Mouse (Mus musculus): ENCODE data around the gene Adgrg3. TPM values are rescaled to one million over a fixed set of nuclear protein-coding genes. Genes with fewer than 3 reads are reported as not detected.

Adgrg3 gene
- total and polyA plus RNA-seq, 3 experiments: 0.12 to 0.49 TPM; not detected in 1

- no peaks in the 10 kb centered on the region for H3K9me3 ChIP-seq (replicated peaks)
- ATAC-seq (ENCODE audit: extremely low read depth, insufficient number of reproducible peaks, low FRiP score, poor library complexity, severe bottlenecking) (no peak), DNase-seq (ENCODE audit: low spot score) (no peak)
- no peaks in the 10 kb centered on the region for H3K27me3 ChIP-seq (ENCODE audit: insufficient read depth, low read length)
- no peak for TF ChIP-seq GATA1 (IDR thresholded peaks at IDR 0.05; ENCODE audit: borderline replicate concordance, low read length)
- TF ChIP-seq CTCF (IDR thresholded peaks at IDR 0.05; ENCODE audit: low read depth, low read length): no peak
- no peak for TF ChIP-seq POLR2AphosphoS5 (IDR thresholded peaks at IDR 0.05; ENCODE audit: insufficient replicate concordance, low read depth, low read length)
- no peak for TF ChIP-seq GATA2 (IDR thresholded peaks at IDR 0.05; ENCODE audit: borderline replicate concordance, low read depth, low read length)
- TF ChIP-seq TAL1 (conservative IDR thresholded peaks at IDR 0.05; ENCODE audit: low read depth, low read length): no peak
- H3K36me3 ChIP-seq (replicated peaks): peaks cover 76% of the 10 kb centered on the region
- H3K4me3 ChIP-seq (ENCODE audit: low read depth, low read length): no peak overlapping the region
- H3K4me1 ChIP-seq (ENCODE audit: insufficient read depth, low read depth, low read length): peaks cover 34% of the 10 kb centered on the region
Measured at GRCm38 (mm10) chr8:95085432-95086141, 68.1 kb downstream of the Adgrg3 start.

- no peak overlapping the region for H3K4me3 ChIP-seq (ENCODE audit: low read depth, low read length)
- ATAC-seq (ENCODE audit: extremely low read depth, insufficient number of reproducible peaks, low FRiP score, poor library complexity, severe bottlenecking) (no peak), DNase-seq (ENCODE audit: low spot score) (no peak)
- no peaks in the 10 kb centered on the region; the same call in 1 of the 2 replicates for H3K4me1 ChIP-seq (ENCODE audit: insufficient read depth, low read depth, low read length)
- H3K36me3 ChIP-seq (replicated peaks): peaks cover 99% of the 10 kb centered on the region
- TF ChIP-seq GATA2 (IDR thresholded peaks at IDR 0.05; ENCODE audit: borderline replicate concordance, low read depth, low read length): no peak
- no peak for TF ChIP-seq GATA1 (IDR thresholded peaks at IDR 0.05; ENCODE audit: borderline replicate concordance, low read length)
- TF ChIP-seq POLR2AphosphoS5 (IDR thresholded peaks at IDR 0.05; ENCODE audit: insufficient replicate concordance, low read depth, low read length): no peak
- TF ChIP-seq TAL1 (conservative IDR thresholded peaks at IDR 0.05; ENCODE audit: low read depth, low read length): no peak
- no peaks in the 10 kb centered on the region for H3K9me3 ChIP-seq (replicated peaks)
- no peaks in the 10 kb centered on the region for H3K27me3 ChIP-seq (ENCODE audit: insufficient read depth, low read length)
Measured at GRCm38 (mm10) chr8:95093574-95093973, 76.1 kb downstream of the Adgrg3 start.

Other genes with a start within 250 kb of the Adgrg3 start
- gene Cx3cl1, start 245.7 kb upstream of the Adgrg3 start, total RNA-seq (2014; fragmentation: Nextera tagmentation): not detected in 2 replicates
- 0.06 and 0.38 TPM in 2 replicates for gene Cx3cl1, start 245.7 kb upstream of the Adgrg3 start, total RNA-seq (2017)
- not detected in 2 replicates for gene Cx3cl1, start 245.7 kb upstream of the Adgrg3 start, polyA plus RNA-seq (2012)
- not detected in 2 replicates for gene Ccl17, start 207.2 kb upstream of the Adgrg3 start, total RNA-seq (2014; fragmentation: Nextera tagmentation)
- gene Ccl17, start 207.2 kb upstream of the Adgrg3 start, total RNA-seq (2017): not detected in 2 replicates
- gene Ccl17, start 207.2 kb upstream of the Adgrg3 start, polyA plus RNA-seq (2012): not detected in 2 replicates
- gene Coq9, start 179.4 kb upstream of the Adgrg3 start, total RNA-seq (2014; fragmentation: Nextera tagmentation): 60.7 and 68.8 TPM in 2 replicates
- gene Coq9, start 179.4 kb upstream of the Adgrg3 start, total RNA-seq (2017): 38.2 and 49.3 TPM in 2 replicates
- gene Coq9, start 179.4 kb upstream of the Adgrg3 start, polyA plus RNA-seq (2012): 109 and 133 TPM in 2 replicates
- gene Ciapin1, start 179.3 kb upstream of the Adgrg3 start, total RNA-seq (2014; fragmentation: Nextera tagmentation): 56.3 and 75.9 TPM in 2 replicates
- 54.0 and 61.0 TPM in 2 replicates for gene Ciapin1, start 179.3 kb upstream of the Adgrg3 start, total RNA-seq (2017)
- gene Ciapin1, start 179.3 kb upstream of the Adgrg3 start, polyA plus RNA-seq (2012): 450 and 629 TPM in 2 replicates
- gene Polr2c, start 160.2 kb upstream of the Adgrg3 start, total RNA-seq (2014; fragmentation: Nextera tagmentation): 92.6 and 95.8 TPM in 2 replicates
- gene Polr2c, start 160.2 kb upstream of the Adgrg3 start, total RNA-seq (2017): 65.5 and 66.1 TPM in 2 replicates
- gene Polr2c, start 160.2 kb upstream of the Adgrg3 start, polyA plus RNA-seq (2012): 18.5 and 33.8 TPM in 2 replicates
- 0.53 and 3.7 TPM in 2 replicates for gene Dok4, start 141.4 kb upstream of the Adgrg3 start, total RNA-seq (2014; fragmentation: Nextera tagmentation)
- 0.93 and 1.2 TPM in 2 replicates for gene Dok4, start 141.4 kb upstream of the Adgrg3 start, total RNA-seq (2017)
- gene Dok4, start 141.4 kb upstream of the Adgrg3 start, polyA plus RNA-seq (2012): 0.51 and 0.72 TPM in 2 replicates
- 5.5 and 7.7 TPM in 2 replicates for gene Ccdc102a, start 99.6 kb upstream of the Adgrg3 start, total RNA-seq (2014; fragmentation: Nextera tagmentation)
- 3.3 and 4.5 TPM in 2 replicates for gene Ccdc102a, start 99.6 kb upstream of the Adgrg3 start, total RNA-seq (2017)
- gene Ccdc102a, start 99.6 kb upstream of the Adgrg3 start, polyA plus RNA-seq (2012): 20.5 and 26.3 TPM in 2 replicates
- gene Adgrg5, start 94.0 kb upstream of the Adgrg3 start, total RNA-seq (2014; fragmentation: Nextera tagmentation): 3.2 and 6.4 TPM in 2 replicates
- 0.76 and 0.87 TPM in 2 replicates for gene Adgrg5, start 94.0 kb upstream of the Adgrg3 start, total RNA-seq (2017)
- gene Adgrg5, start 94.0 kb upstream of the Adgrg3 start, polyA plus RNA-seq (2012): 1.9 and 2.9 TPM in 2 replicates
- gene Adgrg1, start 42.9 kb upstream of the Adgrg3 start, total RNA-seq (2014; fragmentation: Nextera tagmentation): 339 and 345 TPM in 2 replicates
- 54.0 and 57.7 TPM in 2 replicates for gene Adgrg1, start 42.9 kb upstream of the Adgrg3 start, total RNA-seq (2017)
- 211 and 229 TPM in 2 replicates for gene Adgrg1, start 42.9 kb upstream of the Adgrg3 start, polyA plus RNA-seq (2012)
- not detected in 2 replicates for gene Drc7, start 37.4 kb downstream of the Adgrg3 start, total RNA-seq (2014; fragmentation: Nextera tagmentation)
- 0.05 TPM in 1 of 2 replicates, not detected in the other for gene Drc7, start 37.4 kb downstream of the Adgrg3 start, total RNA-seq (2017)
- 0.02 TPM in 1 of 2 replicates, not detected in the other for gene Drc7, start 37.4 kb downstream of the Adgrg3 start, polyA plus RNA-seq (2012)
- 3.7 and 4.3 TPM in 2 replicates for gene Katnb1, start 63.5 kb downstream of the Adgrg3 start, total RNA-seq (2014; fragmentation: Nextera tagmentation)
- gene Katnb1, start 63.5 kb downstream of the Adgrg3 start, total RNA-seq (2017): 14.3 and 18.1 TPM in 2 replicates
- gene Katnb1, start 63.5 kb downstream of the Adgrg3 start, polyA plus RNA-seq (2012): 31.7 and 40.0 TPM in 2 replicates
- gene Kifc3, start 185.1 kb downstream of the Adgrg3 start, total RNA-seq (2014; fragmentation: Nextera tagmentation): not detected in 2 replicates
- 0.16 TPM in 1 of 2 replicates, not detected in the other for gene Kifc3, start 185.1 kb downstream of the Adgrg3 start, total RNA-seq (2017)
- not detected in 2 replicates for gene Kifc3, start 185.1 kb downstream of the Adgrg3 start, polyA plus RNA-seq (2012)